In the genomic region with DNA sequence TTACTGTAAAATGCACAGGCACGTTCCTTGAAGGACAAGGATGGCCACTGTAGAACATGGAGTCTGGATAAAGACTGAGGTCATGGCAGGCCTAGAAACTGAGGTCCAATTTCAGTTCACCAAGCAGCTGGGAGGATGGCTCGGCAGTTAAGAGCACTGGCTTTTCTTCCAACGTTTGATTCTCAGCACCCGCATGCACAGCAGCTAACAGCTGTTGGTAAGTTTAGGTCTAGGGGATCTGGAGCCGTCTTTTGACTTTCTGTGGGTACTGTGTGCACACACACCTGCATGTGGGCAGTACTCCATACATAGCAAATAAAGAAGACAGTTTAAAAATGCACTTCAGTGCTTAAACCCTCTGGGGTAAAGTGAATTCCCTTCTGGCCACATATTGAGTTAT, we compare ENCODE assay signal across 25 mouse cellular contexts. TPM values are rescaled to one million over a fixed set of nuclear protein-coding genes. Genes with fewer than 3 reads are reported as not detected.
"Had no signal": no experiment of that assay in that cellular context is flagged by ENCODE, and none has a peak within 500 bp of the region (broad histone marks: within the 10 kb centered on the region; RNA-seq: fewer than 3 reads in every experiment).

No protein-coding gene starts in this region.

- ATAC-seq: inflammation-experienced regulatory T-cells, adult 6 months; intestine, embryonic 16.5 days; liver, postnatal 0 days; lung, postnatal 0 days; midbrain, embryonic 15.5 days had no signal

- H3K9me3 ChIP-seq: limb, embryonic 10.5 days; limb, embryonic 13.5 days; midbrain, embryonic 12.5 days; midbrain, embryonic 15.5 days; neural tube, embryonic 13.5 days; stomach, embryonic 15.5 days had no signal

- H3K4me2 ChIP-seq: limb, embryonic 13.5 days; lung, embryonic 14.5 days; midbrain, embryonic 12.5 days; midbrain, embryonic 15.5 days; neural tube, embryonic 13.5 days; stomach, embryonic 15.5 days had no signal

- H3K9ac ChIP-seq: limb, embryonic 13.5 days; liver, embryonic 14.5 days; liver, postnatal 0 days; lung, embryonic 14.5 days; midbrain, embryonic 15.5 days; neural tube, embryonic 13.5 days; stomach, embryonic 15.5 days had no signal

- H3K4me3 ChIP-seq: limb, embryonic 10.5 days; limb, embryonic 13.5 days; midbrain, embryonic 12.5 days; midbrain, embryonic 15.5 days; neural tube, embryonic 13.5 days; stomach, embryonic 15.5 days had no signal

- H3K27me3 ChIP-seq: limb, embryonic 13.5 days; midbrain, embryonic 12.5 days; midbrain, embryonic 15.5 days; neural tube, embryonic 13.5 days; stomach, embryonic 15.5 days had no signal

- H3K4me1 ChIP-seq: limb, embryonic 10.5 days; limb, embryonic 13.5 days; midbrain, embryonic 12.5 days; midbrain, embryonic 15.5 days; neural tube, embryonic 13.5 days; stomach, embryonic 15.5 days had no signal

- DNase-seq: kidney, adult 18-20 months; kidney, postnatal 4 days; liver; liver, postnatal 0 days; lung, embryonic 14.5 days; retina, postnatal 1 day; right cerebral cortex, postnatal 25 days; spleen, adult 18-20 months had no signal

- H3K27ac ChIP-seq: limb, embryonic 10.5 days; limb, embryonic 13.5 days; liver, embryonic 14.5 days; macrophage; midbrain, embryonic 12.5 days; midbrain, embryonic 15.5 days; neural tube, embryonic 13.5 days; stomach, embryonic 15.5 days had no signal

RNA-seq across cellular contexts. Expression of gene Gm10401, which starts 16.5 kb away (rescaled TPM):
- total RNA-seq: layer of hippocampus, adult 18-20 months; layer of hippocampus, postnatal 14 days; left cerebral cortex, adult 18-20 months; left cerebral cortex, postnatal 25 days; megakaryocyte, adult 5-6 weeks; neutrophil, adult 5-6 weeks had no signal
